Mouse (Mus musculus): ENCODE measurements around the gene Cacna2d1. TPM values are rescaled to one million over a fixed set of nuclear protein-coding genes. Genes with fewer than 3 reads are reported as not detected.

Gene Cacna2d1
- total and polyA plus RNA-seq, 3 experiments = 0.08 to 0.13 TPM; not detected in 1

DNA sequence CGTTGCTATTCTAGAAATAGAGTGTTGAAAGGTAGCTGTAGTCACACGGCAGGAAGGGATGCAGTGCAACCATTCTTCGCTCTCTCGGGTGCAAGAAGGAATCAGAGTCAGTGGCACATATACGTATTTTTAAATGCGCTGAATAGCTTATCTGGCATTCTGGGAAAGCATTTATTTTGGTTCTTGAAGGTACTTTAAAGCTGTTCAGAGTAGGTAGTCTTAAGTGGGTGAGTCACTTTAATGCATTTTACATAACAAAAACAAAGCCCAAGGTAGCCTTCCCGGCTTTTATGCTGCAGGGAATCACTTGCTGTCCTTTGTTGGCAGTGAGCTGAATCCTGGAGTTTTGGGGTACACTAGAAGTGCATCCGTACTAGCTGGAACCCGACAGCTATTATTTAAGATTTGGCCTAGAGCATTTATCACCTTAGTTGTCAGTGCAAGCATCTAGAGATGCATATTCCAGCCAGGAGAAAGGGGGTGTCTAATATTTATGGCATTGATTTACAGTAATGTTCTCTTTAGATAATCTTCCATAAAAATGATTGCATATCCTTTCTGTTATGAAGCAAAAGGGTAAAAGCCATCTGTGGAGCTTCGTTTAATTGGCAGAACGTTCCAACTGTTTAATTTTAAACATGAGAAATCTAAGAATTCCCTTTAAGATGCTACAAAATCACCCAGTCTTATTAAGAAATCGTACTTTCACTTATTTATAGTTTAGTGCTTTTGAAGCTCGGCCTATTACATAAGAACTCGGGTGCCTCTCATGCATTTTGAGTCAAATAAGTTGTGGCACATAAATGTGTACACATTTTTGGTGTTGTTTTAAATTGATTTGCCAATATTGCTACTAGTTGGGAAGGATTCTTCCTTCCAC, 1.6 kb downstream of the Cacna2d1 start:
- DNase-seq (ENCODE audit: low read depth, low spot score) = no peak
- no peak for TF ChIP-seq MAFK (IDR thresholded peaks at IDR 0.05; ENCODE audit: borderline replicate concordance, low read depth, low read length)
- no peak for TF ChIP-seq BHLHE40 (IDR thresholded peaks at IDR 0.05; ENCODE audit: borderline replicate concordance, low read depth, low read length)
- TF ChIP-seq CTCF (IDR thresholded peaks at IDR 0.05 in 2 of 3, conservative IDR thresholded peaks at IDR 0.05 in 1 of 3; ENCODE audit: control insufficient read depth in 1 of 3, insufficient read depth in 1 of 3, low read depth in 2 of 3, low read length in 3 of 3, poor library complexity in 1 of 3, severe bottlenecking in 1 of 3) = no peak
- no peak for TF ChIP-seq ELF1 (IDR thresholded peaks at IDR 0.05; ENCODE audit: low read depth, low read length)
- TF ChIP-seq USF1 (IDR thresholded peaks at IDR 0.05; ENCODE audit: low read depth, low read length) = no peak
- no peak for TF ChIP-seq MAZ (IDR thresholded peaks at IDR 0.05; ENCODE audit: low read depth, low read length)
- TF ChIP-seq EP300 (IDR thresholded peaks at IDR 0.05; ENCODE audit: low read depth in 1 of 2, low read length in 2 of 2) = no peak
- TF ChIP-seq USF2 (IDR thresholded peaks at IDR 0.05; ENCODE audit: borderline replicate concordance in 1 of 2, insufficient read depth in 1 of 2, low read depth in 1 of 2, low read length in 2 of 2) = no peak
- TF ChIP-seq SMC3 (IDR thresholded peaks at IDR 0.05; ENCODE audit: low read depth, low read length) = no peak
- TF ChIP-seq CHD1 (IDR thresholded peaks at IDR 0.05; ENCODE audit: low read depth, low read length) = no peak
- TF ChIP-seq ZC3H11A (IDR thresholded peaks at IDR 0.05; ENCODE audit: low read depth, low read length) = no peak
- TF ChIP-seq MAX (IDR thresholded peaks at IDR 0.05; ENCODE audit: low read length) = no peak
- TF ChIP-seq HCFC1 (IDR thresholded peaks at IDR 0.05; ENCODE audit: low read depth, low read length) = no peak
- no peak for TF ChIP-seq TCF12 (IDR thresholded peaks at IDR 0.05; ENCODE audit: low read depth, low read length)
- no peak for TF ChIP-seq ZKSCAN1 (IDR thresholded peaks at IDR 0.05; ENCODE audit: low read depth, low read length)
- H3K4me3 ChIP-seq (ENCODE audit: control insufficient read depth in 1 of 2, insufficient read depth in 1 of 2, low read depth in 2 of 2, low read length in 2 of 2) = no peak overlapping the region

DNA sequence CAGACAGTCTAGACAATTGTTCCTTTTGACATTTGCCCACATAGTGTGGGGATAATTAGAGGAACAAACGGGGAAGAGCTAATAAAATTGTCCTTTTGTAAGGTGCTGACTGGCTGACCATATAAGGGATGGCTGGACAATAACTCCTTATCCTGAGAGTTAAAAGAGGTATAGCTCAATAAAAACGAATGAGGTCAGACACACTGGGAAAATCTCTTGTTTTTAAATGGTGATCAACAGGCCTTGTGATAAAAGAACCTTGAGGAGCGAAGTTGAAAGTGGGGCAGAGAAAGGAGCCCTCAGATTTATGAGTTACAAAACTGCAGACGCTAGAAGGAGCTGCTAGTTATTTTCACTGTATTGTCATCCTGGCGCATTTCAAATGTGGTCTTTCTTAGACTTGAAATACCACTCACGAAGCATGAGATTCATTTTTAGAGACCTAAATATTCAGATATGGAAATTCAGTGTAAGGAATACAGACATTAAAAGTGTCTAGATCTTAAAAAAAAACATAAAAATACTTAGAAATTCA, 6.8 kb downstream of the Cacna2d1 start:
- TF ChIP-seq HCFC1 (IDR thresholded peaks at IDR 0.05; ENCODE audit: low read depth, low read length) (no peak), ZNF384 (IDR thresholded peaks at IDR 0.05; ENCODE audit: low read depth, low read length) (no peak), SIN3A (IDR thresholded peaks at IDR 0.05; ENCODE audit: low read length) (no peak), MXI1 (IDR thresholded peaks at IDR 0.05; ENCODE audit: low read depth, low read length) (no peak), RAD21 (IDR thresholded peaks at IDR 0.05; ENCODE audit: low read depth, low read length) (no peak), RCOR1 (IDR thresholded peaks at IDR 0.05; ENCODE audit: low read depth, low read length) (no peak), CHD1 (IDR thresholded peaks at IDR 0.05; ENCODE audit: low read depth, low read length) (no peak), ETS1 (IDR thresholded peaks at IDR 0.05; ENCODE audit: low read depth, low read length) (no peak), USF2 (IDR thresholded peaks at IDR 0.05; ENCODE audit: borderline replicate concordance in 1 of 2, insufficient read depth in 1 of 2, low read depth in 1 of 2, low read length in 2 of 2) (no peak), POLR2A (IDR thresholded peaks at IDR 0.05; ENCODE audit: control insufficient read depth in 1 of 2, insufficient read depth in 1 of 2, low read depth in 1 of 2, low read length in 2 of 2, poor library complexity in 1 of 2) (no peak), UBTF (IDR thresholded peaks at IDR 0.05; ENCODE audit: borderline replicate concordance, insufficient read depth, low read depth, low read length) (no peak), CTCF (IDR thresholded peaks at IDR 0.05 in 2 of 3, conservative IDR thresholded peaks at IDR 0.05 in 1 of 3; ENCODE audit: control insufficient read depth in 1 of 3, insufficient read depth in 1 of 3, low read depth in 2 of 3, low read length in 3 of 3, poor library complexity in 1 of 3, severe bottlenecking in 1 of 3) (no peak), MAFK (IDR thresholded peaks at IDR 0.05; ENCODE audit: borderline replicate concordance, low read depth, low read length) (no peak), BHLHE40 (IDR thresholded peaks at IDR 0.05; ENCODE audit: borderline replicate concordance, low read depth, low read length) (no peak), KAT2A (conservative IDR thresholded peaks at IDR 0.05; ENCODE audit: low read depth, low read length) (no peak), CHD2 (IDR thresholded peaks at IDR 0.05; ENCODE audit: low read length) (no peak), JUND (IDR thresholded peaks at IDR 0.05; ENCODE audit: low read depth, low read length) (no peak), ZMIZ1 (IDR thresholded peaks at IDR 0.05; ENCODE audit: low read depth, low read length) (no peak), TCF12 (IDR thresholded peaks at IDR 0.05; ENCODE audit: low read depth, low read length) (no peak), MAZ (IDR thresholded peaks at IDR 0.05; ENCODE audit: low read depth, low read length) (no peak)
- Histone ChIP-seq H3K9ac (ENCODE audit: control insufficient read depth, low read depth, low read length, poor library complexity, severe bottlenecking) (no peak overlapping the region), H3K4me3 (ENCODE audit: control insufficient read depth in 1 of 2, insufficient read depth in 1 of 2, low read depth in 2 of 2, low read length in 2 of 2) (no peak overlapping the region), H3K27me3 (ENCODE audit: control insufficient read depth in 1 of 2, insufficient read depth in 2 of 2, low read length in 2 of 2) (no peaks in the 10 kb centered on the region), H3K27ac (ENCODE audit: control insufficient read depth, low read depth, low read length) (no peak overlapping the region), H3K36me3 (ENCODE audit: control insufficient read depth in 1 of 2, insufficient read depth in 2 of 2, low read length in 2 of 2) (no peaks in the 10 kb centered on the region), H3K9me3 (replicated peaks; ENCODE audit: insufficient read depth, low read length) (no peaks in the 10 kb centered on the region; the same call in 1 of the 2 replicates), H3K4me1 (ENCODE audit: control insufficient read depth in 1 of 2, insufficient read depth in 2 of 2, low read length in 2 of 2) (no peaks in the 10 kb centered on the region), H3K79me2 (ENCODE audit: control insufficient read depth, insufficient read depth, low read length, poor library complexity) (no peaks in the 10 kb centered on the region)
- DNase-seq (ENCODE audit: low read depth, low spot score) = no peak

More for the DNA sequence above, 1.6 kb downstream of the Cacna2d1 start:
- Histone ChIP-seq H3K4me1 (ENCODE audit: control insufficient read depth in 1 of 2, insufficient read depth in 2 of 2, low read length in 2 of 2) (no peaks in the 10 kb centered on the region), H3K9me3 (replicated peaks; ENCODE audit: insufficient read depth, low read length) (no peaks in the 10 kb centered on the region; the same call in 1 of the 2 replicates), H3K36me3 (ENCODE audit: control insufficient read depth in 1 of 2, insufficient read depth in 2 of 2, low read length in 2 of 2) (no peaks in the 10 kb centered on the region), H3K27ac (ENCODE audit: control insufficient read depth, low read depth, low read length) (no peak overlapping the region), H3K79me2 (ENCODE audit: control insufficient read depth, insufficient read depth, low read length, poor library complexity) (no peaks in the 10 kb centered on the region), H3K9ac (ENCODE audit: control insufficient read depth, low read depth, low read length, poor library complexity, severe bottlenecking) (no peak overlapping the region), H3K27me3 (ENCODE audit: control insufficient read depth in 1 of 2, insufficient read depth in 2 of 2, low read length in 2 of 2) (no peaks in the 10 kb centered on the region)
